Mouse (Mus musculus) liver, adult 2 months (tissue): Measurements from ENCODE around the gene Trub2. TPM values are rescaled to one million over a fixed set of nuclear protein-coding genes. Genes with fewer than 3 reads are reported as not detected.

Source experiments
- DNase-seq: peaks from one replicate; pipeline ENCODE4 v3.0.0-alpha.2; 2011; ENCODE audit warnings: low read depth, low spot score; ENCODE audit errors: extremely low read depth
- H3K27ac ChIP-seq: fragments of 200-500 bp; replicated peaks from 2 replicates; pipeline ENCODE4 v1.5.1; 2012; ENCODE audit warnings: low read depth, mild to moderate bottlenecking, control low read depth, inconsistent platforms, low read length; ENCODE audit not compliant: insufficient read depth
- H3K27me3 ChIP-seq: fragments of 200-500 bp; 2 replicates; pipeline ENCODE4 v1.6.1; 2012; ENCODE audit warnings: mild to moderate bottlenecking, moderate library complexity, low read length, inconsistent platforms; ENCODE audit not compliant: control insufficient read depth, insufficient read depth
- H3K36me3 ChIP-seq: fragments of 200-500 bp; 2 replicates; pipeline ENCODE4 v1.6.1; 2012; ENCODE audit warnings: low read length, inconsistent platforms; ENCODE audit not compliant: control insufficient read depth, insufficient read depth
- H3K4me1 ChIP-seq: fragments of 200-500 bp; 2 replicates; pipeline ENCODE4 v1.6.1; 2011; ENCODE audit warnings: low read length; ENCODE audit not compliant: control insufficient read depth, insufficient read depth
- H3K4me3 ChIP-seq: fragments of 200-500 bp; 2 replicates; pipeline ENCODE4 v1.5.1; 2011; ENCODE audit warnings: low read depth, mild to moderate bottlenecking, control low read depth, low read length, moderate library complexity; ENCODE audit not compliant: insufficient read depth
- H3K79me2 ChIP-seq: fragments of 200-500 bp; 2 replicates; pipeline ENCODE4 v1.6.1; 2012; ENCODE audit warnings: inconsistent platforms, mild to moderate bottlenecking, low read length, moderate library complexity; ENCODE audit not compliant: control insufficient read depth, insufficient read depth
- H3K9ac ChIP-seq: fragments of 200-500 bp; 2 replicates; pipeline ENCODE4 v1.6.1; 2012; ENCODE audit warnings: low read depth, mild to moderate bottlenecking, control low read depth, inconsistent platforms, low read length
- CTCF ChIP-seq: fragments of 200-500 bp; IDR thresholded peaks from 2 replicates; pipeline ENCODE4 v1.5.1; 2011; ENCODE audit warnings: low read depth, low read length, control low read depth
- POLR2A ChIP-seq: fragments of 200-500 bp; IDR thresholded peaks from 2 replicates; pipeline ENCODE4 v1.6.1; 2011; ENCODE audit warnings: low read length, control low read depth; ENCODE audit not compliant: insufficient read depth; ENCODE audit errors: extremely low read depth
- WGBS: fragments of 180-500 bp; shearing (Covaris S2); methylation state at CpG from one replicate; pipeline ENCODE4 v1.1.7; 2018; 5-methylcytosine and 5-hydroxymethylcytosine counted together
- polyA plus RNA-seq: library from polyadenylated mRNA; depleted of rRNA; stranded (reverse); fragments of >200 nt; gene quantifications from 2 replicates; pipeline ENCODE4 v1.2.3, GENCODE M21; 2012; rRNA removed
- total RNA-seq: library from RNA; depleted of rRNA; stranded (reverse); fragments of >200 nt; gene quantifications from 2 replicates; pipeline ENCODE4 v1.2.3, GENCODE M21; 2014; rRNA removed

Gene Trub2
- total and polyA plus RNA-seq, 2 experiments: 10.2 to 19.7 TPM

- WGBS: 76% methylated on average over 7 of the region's 7 CpGs
- Histone ChIP-seq H3K79me2 (no peaks in the 10 kb centered on the region), H3K9ac (no peak overlapping the region), H3K27ac (no peak overlapping the region), H3K27me3 (no peaks in the 10 kb centered on the region), H3K4me3 (no peak overlapping the region), H3K36me3 (0 out of 2 replicates have a peak, but pooled peaks cover 3% of the 10 kb centered on the region), H3K4me1 (no peaks in the 10 kb centered on the region)
- no peak for DNase-seq
- no peak for TF ChIP-seq CTCF
Observed at GRCm38 (mm10) chr2:29716143-29716542, 72.2 kb downstream of the Trub2 start.

- Histone ChIP-seq H3K9ac (no peak overlapping the region), H3K36me3 (no peaks in the 10 kb centered on the region), H3K79me2 (no peaks in the 10 kb centered on the region), H3K4me3 (no peak overlapping the region), H3K27ac (no peak overlapping the region), H3K4me1 (no peaks in the 10 kb centered on the region), H3K27me3 (no peaks in the 10 kb centered on the region)
- DNase-seq: no peak
- TF ChIP-seq POLR2A (no peak), CTCF (no peak)
- 86% methylated on average over 5 of the region's 5 CpGs for WGBS
Observed at GRCm38 (mm10) chr2:29714127-29714526, 74.2 kb downstream of the Trub2 start.

- no peak overlapping the region for H3K27ac ChIP-seq
- no peaks in the 10 kb centered on the region for H3K4me1 ChIP-seq
- H3K27me3 ChIP-seq: no peaks in the 10 kb centered on the region
- no peaks in the 10 kb centered on the region for H3K36me3 ChIP-seq
- H3K9ac ChIP-seq: no peak overlapping the region
- TF ChIP-seq CTCF: no peak
- TF ChIP-seq POLR2A: no peak
- DNase-seq: no peak
- H3K79me2 ChIP-seq: no peaks in the 10 kb centered on the region
- no peak overlapping the region for H3K4me3 ChIP-seq
- WGBS: 75% methylated on average over 2 of the region's 2 CpGs
Observed at GRCm38 (mm10) chr2:29713501-29713900, 74.8 kb downstream of the Trub2 start.

GRCm38 (mm10) chr2:29711877-29712276 lies 76.4 kb downstream of the Trub2 start:
- H3K27ac ChIP-seq: no peak overlapping the region
- WGBS: 94% methylated on average over 5 of the region's 5 CpGs
- no peak for DNase-seq
- H3K9ac ChIP-seq: no peak overlapping the region
- H3K27me3 ChIP-seq: no peaks in the 10 kb centered on the region
- H3K4me1 ChIP-seq: no peaks in the 10 kb centered on the region
- no peak overlapping the region for H3K4me3 ChIP-seq
- TF ChIP-seq CTCF: no peak
- TF ChIP-seq POLR2A: no peak
- H3K36me3 ChIP-seq: no peaks in the 10 kb centered on the region
- H3K79me2 ChIP-seq: no peaks in the 10 kb centered on the region

Other genes with a start within 250 kb of the Trub2 start
- gene Rapgef1, start 168.8 kb downstream of the Trub2 start, total RNA-seq: 11.8 and 16.8 TPM in 2 replicates
- gene Rapgef1, start 168.8 kb downstream of the Trub2 start, polyA plus RNA-seq: 24.9 and 25.3 TPM in 2 replicates
- gene Gm13420, start 36.8 kb downstream of the Trub2 start, total RNA-seq: 0.13 and 0.18 TPM in 2 replicates
- 0.35 and 0.86 TPM in 2 replicates for gene Gm13420, start 36.8 kb downstream of the Trub2 start, polyA plus RNA-seq
- not detected in 2 replicates for gene Gm13547, start 29.2 kb downstream of the Trub2 start, total RNA-seq
- not detected in 2 replicates for gene Gm13547, start 29.2 kb downstream of the Trub2 start, polyA plus RNA-seq
- gene Coq4, start 1.0 kb downstream of the Trub2 start, total RNA-seq: 7.8 and 10.0 TPM in 2 replicates
- 37.6 and 48.2 TPM in 2 replicates for gene Coq4, start 1.0 kb downstream of the Trub2 start, polyA plus RNA-seq
- 9.2 and 13.8 TPM in 2 replicates for gene Slc27a4, start 14.1 kb upstream of the Trub2 start, total RNA-seq
- gene Slc27a4, start 14.1 kb upstream of the Trub2 start, polyA plus RNA-seq: 29.4 and 31.5 TPM in 2 replicates
- gene Urm1, start 31.6 kb upstream of the Trub2 start, total RNA-seq: 8.1 and 9.8 TPM in 2 replicates
- 26.3 and 26.6 TPM in 2 replicates for gene Urm1, start 31.6 kb upstream of the Trub2 start, polyA plus RNA-seq
- gene Cercam, start 80.7 kb upstream of the Trub2 start, total RNA-seq: 0.18 and 0.34 TPM in 2 replicates
- gene Cercam, start 80.7 kb upstream of the Trub2 start, polyA plus RNA-seq: 0.31 and 0.54 TPM in 2 replicates
- 6.4 and 7.0 TPM in 2 replicates for gene Odf2, start 100.7 kb upstream of the Trub2 start, total RNA-seq
- 3.7 and 7.0 TPM in 2 replicates for gene Odf2, start 100.7 kb upstream of the Trub2 start, polyA plus RNA-seq
- 17.8 and 22.6 TPM in 2 replicates for gene Gle1, start 146.9 kb upstream of the Trub2 start, total RNA-seq
- 13.8 and 14.3 TPM in 2 replicates for gene Gle1, start 146.9 kb upstream of the Trub2 start, polyA plus RNA-seq
- gene Sptan1, start 177.1 kb upstream of the Trub2 start, total RNA-seq: 89.0 and 98.6 TPM in 2 replicates
- gene Sptan1, start 177.1 kb upstream of the Trub2 start, polyA plus RNA-seq: 61.4 and 71.3 TPM in 2 replicates